Mouse (Mus musculus): Measurements from ENCODE around the gene H2afy2.

DNA sequence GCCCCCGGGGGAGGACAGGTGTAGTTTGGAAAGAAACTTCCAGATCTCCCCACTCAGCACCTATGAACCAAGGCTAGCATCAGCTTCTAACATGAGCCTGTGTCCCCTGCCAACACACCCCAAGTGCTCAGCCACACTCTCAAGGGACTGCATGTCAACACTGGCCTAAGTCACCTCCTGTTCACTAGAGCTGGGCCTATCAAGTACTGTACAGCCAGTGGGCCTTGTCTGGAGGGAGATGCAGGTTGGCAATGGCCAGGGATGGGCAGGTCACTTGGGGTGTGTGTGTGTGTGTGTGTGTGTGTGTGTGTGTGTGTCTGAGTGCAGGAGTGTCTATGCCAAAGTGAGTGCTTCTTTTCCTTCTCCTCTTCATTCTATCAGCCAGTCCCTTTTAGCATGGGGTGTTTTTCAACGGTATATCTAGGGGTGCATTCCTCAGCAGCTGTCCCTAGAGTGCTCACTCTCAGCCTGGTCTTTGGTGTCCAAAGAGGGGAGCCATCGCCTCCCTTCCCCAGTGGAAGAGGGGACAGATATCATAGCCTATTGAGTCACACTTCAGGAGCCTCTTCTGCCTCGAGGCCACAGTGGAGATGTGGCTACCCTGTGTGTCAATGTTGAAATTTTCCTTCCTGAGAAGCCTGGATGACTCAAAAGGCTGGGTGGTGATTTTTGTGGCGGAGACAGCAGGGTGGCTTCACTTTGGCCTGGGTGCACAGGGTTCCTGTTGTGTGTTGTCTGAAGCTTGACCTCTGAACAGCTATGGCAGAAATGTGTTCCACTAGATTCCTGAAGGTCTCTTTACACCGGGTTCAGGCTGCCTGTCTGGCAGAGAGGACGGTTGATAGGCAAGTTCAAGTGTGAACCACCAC lies 67.7 kb downstream of the H2afy2 start:
- TF ChIP-seq MAFK (IDR thresholded peaks at IDR 0.05; ENCODE audit: insufficient read depth, low read depth, low read length) (no peak), CHD2 (IDR thresholded peaks at IDR 0.05; ENCODE audit: low read depth, low read length) (no peak), ZC3H11A (IDR thresholded peaks at IDR 0.05; ENCODE audit: borderline replicate concordance, low read depth, low read length) (no peak), ZNF384 (IDR thresholded peaks at IDR 0.05; ENCODE audit: low read depth, low read length) (no peak), HCFC1 (IDR thresholded peaks at IDR 0.05; ENCODE audit: borderline replicate concordance, insufficient read depth, low read length) (no peak)
